Mouse (Mus musculus): ENCODE results near the gene N4bp3. TPM values are rescaled to one million over a fixed set of nuclear protein-coding genes. Genes with fewer than 3 reads are reported as not detected.

The N4bp3 gene
- total RNA-seq, 4 experiments from 2014 or later: 15.5 to 17.2 (median 16.7) TPM

GRCm38 (mm10) chr11:51602253-51602652 is 48.4 kb downstream of the N4bp3 start:
- DNase-seq (ENCODE audit: low spot score in 2 of 2): no peak

- no peak for DNase-seq (ENCODE audit: low spot score in 2 of 2)
Observed at GRCm38 (mm10) chr11:51597553-51597952, 53.1 kb downstream of the N4bp3 start.

GRCm38 (mm10) chr11:51595459-51596083 is 55.1 kb downstream of the N4bp3 start:
- no peak for DNase-seq (ENCODE audit: low spot score in 2 of 2)

- no peak for DNase-seq (ENCODE audit: low spot score in 2 of 2)
Observed at GRCm38 (mm10) chr11:51594715-51595350, 55.8 kb downstream of the N4bp3 start.

GRCm38 (mm10) chr11:51593849-51594248 is 56.8 kb downstream of the N4bp3 start:
- DNase-seq (ENCODE audit: low spot score in 2 of 2): no peak

- DNase-seq (ENCODE audit: low spot score in 2 of 2): no peak
Observed at GRCm38 (mm10) chr11:51593368-51593767, 57.3 kb downstream of the N4bp3 start.

Other genes starting within 250 kb of the N4bp3 start
- gene Phykpl, start 66.1 kb downstream of the N4bp3 start, total RNA-seq (2022): 1 to 10 TPM; 5.9 to 8.5 (median 6.5) TPM
- gene Hnrnpab, start 44.0 kb downstream of the N4bp3 start, total RNA-seq (2022): 100 to 1,000 TPM; 113 to 139 (median 126) TPM
- gene Nhp2, start 31.1 kb downstream of the N4bp3 start, total RNA-seq (2022): 10 to 100 TPM; 50.4 to 57.4 (median 53.6) TPM
- gene Rmnd5b, start 14.9 kb downstream of the N4bp3 start, total RNA-seq (2022): 10 to 100 TPM; 48.2 to 59.4 (median 54.7) TPM
- gene D930048N14Rik, start 112 bp upstream of the N4bp3 start, total RNA-seq (2022): 1 to 10 TPM; 1.6 to 2.8 (median 2.6) TPM
- 10 to 100 TPM; 30.0 to 34.7 (median 33.3) TPM for gene 0610009B22Rik, start 38.0 kb upstream of the N4bp3 start, total RNA-seq (2022)
- 10 to 100 TPM; 19.1 to 21.9 (median 19.8) TPM for gene Sec24a, start 112.8 kb upstream of the N4bp3 start, total RNA-seq (2022)
- gene Sar1b, start 112.8 kb upstream of the N4bp3 start, total RNA-seq (2022): 10 to 100 TPM; 63.7 to 73.2 (median 67.6) TPM
- 10 to 100 TPM; 53.5 to 60.9 (median 57.6) TPM for gene Jade2, start 206.8 kb upstream of the N4bp3 start, total RNA-seq (2022)